Mouse (Mus musculus) limb, embryonic 14.5 days (tissue): ENCODE measurements around the gene Osm. TPM values are rescaled to one million over a fixed set of nuclear protein-coding genes. Genes with fewer than 3 reads are reported as not detected.

ENCODE experiments used
- ATAC-seq: fragments of 200-750 bp; cut with Nextera tagmentation; 2 replicates; pipeline ENCODE4 v1.8.0; 2017; ENCODE audit warnings: low read depth, moderate number of reproducible peaks, moderate TSS enrichment; ENCODE audit not compliant: low FRiP score
- DNase-seq: peaks from one replicate; pipeline ENCODE4 v3.0.0-alpha.2; 2015; ENCODE audit warnings: low spot score
- H3K27ac ChIP-seq: fragments of 300-500 bp; sonication (generic); replicated peaks from 2 replicates; pipeline ENCODE4 v1.5.1; 2014; ENCODE audit warnings: low read depth, mild to moderate bottlenecking, low read length, moderate library complexity, mixed read lengths
- H3K27me3 ChIP-seq: fragments of 300-500 bp; sonication (generic); 2 replicates; pipeline ENCODE4 v1.6.1; 2014; ENCODE audit warnings: low read length, mixed read lengths; ENCODE audit not compliant: control insufficient read depth, insufficient read depth
- H3K36me3 ChIP-seq: fragments of 300-500 bp; sonication (generic); 2 replicates; pipeline ENCODE4 v1.6.1; 2014; ENCODE audit warnings: mild to moderate bottlenecking, low read length, moderate library complexity, mixed read lengths; ENCODE audit not compliant: control insufficient read depth, insufficient read depth
- H3K4me1 ChIP-seq: fragments of 300-500 bp; sonication (generic); 2 replicates; pipeline ENCODE4 v1.6.1; 2014; ENCODE audit warnings: antibody characterized with exemption, low read length, mixed read lengths; ENCODE audit not compliant: control insufficient read depth, insufficient read depth
- H3K4me2 ChIP-seq: fragments of 300-500 bp; sonication (generic); replicated peaks from 2 replicates; pipeline ENCODE4 v1.6.1; 2014; ENCODE audit warnings: low read depth, mild to moderate bottlenecking, low read length, moderate library complexity; ENCODE audit not compliant: severe bottlenecking
- H3K4me3 ChIP-seq: fragments of 300-500 bp; sonication (generic); replicated peaks from 2 replicates; pipeline ENCODE4 v1.5.1; 2014; ENCODE audit warnings: low read length
- H3K9ac ChIP-seq: fragments of 300-500 bp; sonication (generic); 2 replicates; pipeline ENCODE4 v1.6.1; 2014; ENCODE audit warnings: mild to moderate bottlenecking, low read depth, low read length, moderate library complexity; ENCODE audit not compliant: severe bottlenecking
- H3K9me3 ChIP-seq: fragments of 300-500 bp; sonication (generic); 2 replicates; pipeline ENCODE4 v1.6.1; 2016; ENCODE audit warnings: low read length; ENCODE audit not compliant: control insufficient read depth
- POLR2A ChIP-seq: fragments of 200-500 bp; IDR thresholded peaks from 2 replicates; pipeline ENCODE4 v1.8.0; 2012; ENCODE audit warnings: inconsistent platforms, mild to moderate bottlenecking, moderate library complexity, borderline replicate concordance; ENCODE audit not compliant: insufficient read depth, insufficient read length; ENCODE audit errors: extremely low read depth
- WGBS: fragments of 180-500 bp; shearing (Covaris S2); extraction: QIAGEN DNeasy Blood & Tissue Kit; methylation state at CpG from one replicate; pipeline ENCODE4 v1.1.7; 2014; 5-methylcytosine and 5-hydroxymethylcytosine counted together
- polyA plus RNA-seq, 2 experiments: library from polyadenylated mRNA; depleted of rRNA in 1 of 2; stranded (reverse) in 1 of 2; unstranded in 1 of 2; fragments of >200 nt; fragmentation: Nextera tagmentation in 1 of 2; extraction: Ambion mirVana in 1 of 2; gene quantifications; 2 replicates each; pipeline versions ENCODE4 v1.2.1 to v1.2.3; 2012 to 2014

Gene Osm
- polyA plus RNA-seq, 2 experiments: 0.18 to 0.26 TPM

GRCm38 (mm10) chr11:4209556-4209955 is 26.7 kb upstream of the Osm start:
- ATAC-seq (no peak), DNase-seq (no peak)
- no peaks in the 10 kb centered on the region for H3K27me3 ChIP-seq
- no peak overlapping the region for H3K4me3 ChIP-seq
- no peaks in the 10 kb centered on the region for H3K4me1 ChIP-seq
- H3K36me3 ChIP-seq: peaks cover 78% of the 10 kb centered on the region
- H3K9me3 ChIP-seq: no peaks in the 10 kb centered on the region
- no peak for TF ChIP-seq POLR2A
- H3K4me2 ChIP-seq: no peak overlapping the region
- H3K27ac ChIP-seq: no peak overlapping the region
- H3K9ac ChIP-seq: no peak overlapping the region
- 78% methylated on average over 5 of the region's 5 CpGs for WGBS

GRCm38 (mm10) chr11:4210786-4211185 is 25.4 kb upstream of the Osm start:
- peaks cover 87% of the 10 kb centered on the region for H3K36me3 ChIP-seq
- 61% methylated on average over 1 of the region's 1 CpGs for WGBS

GRCm38 (mm10) chr11:4213107-4213506 is 23.1 kb upstream of the Osm start:
- Histone ChIP-seq H3K4me1 (0 out of 2 replicates have a peak, but pooled peaks cover 2% of the 10 kb centered on the region), H3K36me3 (peaks cover 64% of the 10 kb centered on the region), H3K27me3 (no peaks in the 10 kb centered on the region), H3K27ac (no peak overlapping the region), H3K9me3 (no peaks in the 10 kb centered on the region), H3K9ac (no peak overlapping the region), H3K4me3 (no peak overlapping the region), H3K4me2 (no peak overlapping the region)
- WGBS: 96% methylated on average over 10 of the region's 10 CpGs
- DNase-seq (no peak), ATAC-seq (no peak)
- TF ChIP-seq POLR2A: no peak

More at GRCm38 (mm10) chr11:4210786-4211185, 25.4 kb upstream of the Osm start:
- no peaks in the 10 kb centered on the region for H3K4me1 ChIP-seq
- no peak for TF ChIP-seq POLR2A
- H3K27me3 ChIP-seq: no peaks in the 10 kb centered on the region
- DNase-seq (no peak), ATAC-seq (no peak)
- no peak overlapping the region for H3K4me2 ChIP-seq
- H3K9ac ChIP-seq: no peak overlapping the region
- H3K27ac ChIP-seq: no peak overlapping the region
- H3K4me3 ChIP-seq: no peak overlapping the region
- no peaks in the 10 kb centered on the region for H3K9me3 ChIP-seq

GRCm38 (mm10) chr11:4214572-4214971 is 21.6 kb upstream of the Osm start:
- DNase-seq: no peak
- Histone ChIP-seq H3K4me1 (peaks cover 14% of the 10 kb centered on the region), H3K36me3 (peaks cover 51% of the 10 kb centered on the region), H3K9ac (no peak overlapping the region), H3K9me3 (no peaks in the 10 kb centered on the region), H3K27me3 (no peaks in the 10 kb centered on the region), H3K4me3 (no peak overlapping the region), H3K4me2 (no peak overlapping the region), H3K27ac (no peak overlapping the region)
- ATAC-seq: no peak
- WGBS: 94% methylated on average over 14 of the region's 14 CpGs
- no peak for TF ChIP-seq POLR2A

GRCm38 (mm10) chr11:4215061-4215460 is 21.2 kb upstream of the Osm start:
- ATAC-seq (no peak), DNase-seq (no peak)
- WGBS: 81% methylated on average over 10 of the region's 10 CpGs
- Histone ChIP-seq H3K9me3 (no peaks in the 10 kb centered on the region), H3K27me3 (no peaks in the 10 kb centered on the region), H3K4me3 (no peak overlapping the region), H3K4me2 (no peak overlapping the region), H3K27ac (no peak overlapping the region), H3K36me3 (peaks cover 46% of the 10 kb centered on the region), H3K4me1 (peaks cover 14% of the 10 kb centered on the region), H3K9ac (no peak overlapping the region)
- TF ChIP-seq POLR2A: no peak
